Mouse (Mus musculus): ENCODE measurements around the gene Ndufa4l2.

Ndufa4l2 gene

GRCm38 (mm10) chr10:127509837-127510701 lies 4.7 kb upstream of the Ndufa4l2 start:
- DNase-seq, result peak; percentile 79

DNA sequence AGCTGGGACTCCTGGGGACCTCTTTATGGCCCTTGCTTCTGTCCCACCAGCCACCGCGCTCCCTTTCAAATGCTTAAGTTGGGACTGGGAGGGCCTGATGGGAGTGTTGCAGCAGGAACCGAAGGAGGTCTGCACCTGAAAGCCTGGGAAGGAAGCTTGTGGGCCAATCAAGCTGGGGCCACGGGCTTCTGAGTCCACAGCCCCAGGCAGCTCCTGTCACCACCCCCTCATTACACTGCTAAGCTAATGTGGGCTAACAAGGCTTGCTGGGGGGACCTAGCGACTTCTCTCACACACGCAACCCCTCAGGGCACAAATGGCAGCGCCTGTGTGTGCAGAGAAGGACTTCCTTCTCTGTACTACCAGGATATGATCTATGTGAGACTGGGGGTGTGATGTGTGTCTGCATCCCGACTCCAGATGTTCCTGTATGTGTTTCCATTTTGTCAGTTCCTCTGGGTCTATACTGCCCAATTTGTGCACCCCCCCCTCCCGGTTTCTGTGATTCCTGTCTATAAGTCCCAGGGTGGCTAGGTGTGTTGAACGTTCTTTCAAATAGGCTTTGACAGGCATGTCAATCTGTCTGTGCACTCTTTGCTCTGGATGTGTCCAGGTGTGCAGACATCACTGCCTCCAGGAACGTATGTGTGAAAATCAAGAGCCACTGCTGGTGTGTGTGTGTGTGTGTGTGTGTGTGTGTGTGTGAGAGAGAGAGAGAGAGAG lies 3.7 kb upstream of the Ndufa4l2 start:
- peak; percentile 73 for DNase-seq

GRCm38 (mm10) chr10:127511634-127512306 lies 3.0 kb upstream of the Ndufa4l2 start:
- DNase-seq, result peak; percentile 94

GRCm38 (mm10) chr10:127512307-127512666 lies 2.5 kb upstream of the Ndufa4l2 start:
- no peak for DNase-seq

DNA sequence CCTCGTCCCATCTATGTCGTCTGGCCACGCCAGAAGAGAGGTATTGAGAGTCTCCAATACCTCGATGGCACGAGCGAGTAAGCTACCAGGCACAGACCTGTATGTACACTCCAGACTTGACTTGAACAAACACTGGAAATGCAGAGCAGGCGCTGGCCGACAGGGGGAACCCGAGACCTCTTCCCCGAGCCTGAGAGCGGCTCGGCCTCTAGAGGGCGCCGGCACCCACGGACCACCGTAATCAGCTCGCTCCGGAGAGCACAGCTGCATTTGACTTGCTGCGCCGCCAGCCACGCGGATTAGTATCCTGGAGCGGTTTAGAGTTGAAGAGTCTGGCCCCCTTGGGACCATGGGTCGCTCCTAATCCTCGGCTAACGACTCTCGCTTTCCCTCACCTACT lies 2.0 kb upstream of the Ndufa4l2 start:
- peak; percentile 94 for DNase-seq

GRCm38 (mm10) chr10:127513501-127514091 lies 1.2 kb upstream of the Ndufa4l2 start:
- DNase-seq, result peak; percentile 75

DNA sequence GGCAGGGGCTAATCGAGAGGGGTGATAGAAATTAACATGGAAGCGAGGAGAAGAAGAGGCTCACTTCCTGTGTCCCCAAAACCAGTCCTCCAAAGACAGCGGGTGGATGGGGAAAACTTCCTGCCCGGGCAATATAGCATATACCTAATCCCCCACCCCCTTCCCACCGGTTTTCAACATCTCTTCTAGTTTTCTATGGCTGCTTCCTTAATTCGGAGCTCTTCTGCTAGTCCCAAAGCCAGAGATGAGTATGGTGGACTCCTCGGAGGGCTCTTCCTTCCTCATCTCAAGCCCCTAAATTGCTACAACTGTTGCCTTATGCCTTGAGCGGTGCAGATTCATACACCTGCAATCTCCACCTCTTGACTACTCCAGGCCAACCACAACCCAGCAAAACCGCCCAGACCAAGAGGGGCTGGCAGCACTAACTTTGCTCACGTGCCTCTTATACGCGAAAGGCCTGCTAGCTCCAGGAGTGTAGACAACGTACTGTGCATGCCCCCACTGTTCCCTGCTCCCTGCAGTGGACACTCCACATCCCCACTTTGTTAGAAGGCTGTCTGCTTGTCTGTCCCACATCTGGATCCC lies 562 bp upstream of the Ndufa4l2 start:
- no peak for DNase-seq

DNA sequence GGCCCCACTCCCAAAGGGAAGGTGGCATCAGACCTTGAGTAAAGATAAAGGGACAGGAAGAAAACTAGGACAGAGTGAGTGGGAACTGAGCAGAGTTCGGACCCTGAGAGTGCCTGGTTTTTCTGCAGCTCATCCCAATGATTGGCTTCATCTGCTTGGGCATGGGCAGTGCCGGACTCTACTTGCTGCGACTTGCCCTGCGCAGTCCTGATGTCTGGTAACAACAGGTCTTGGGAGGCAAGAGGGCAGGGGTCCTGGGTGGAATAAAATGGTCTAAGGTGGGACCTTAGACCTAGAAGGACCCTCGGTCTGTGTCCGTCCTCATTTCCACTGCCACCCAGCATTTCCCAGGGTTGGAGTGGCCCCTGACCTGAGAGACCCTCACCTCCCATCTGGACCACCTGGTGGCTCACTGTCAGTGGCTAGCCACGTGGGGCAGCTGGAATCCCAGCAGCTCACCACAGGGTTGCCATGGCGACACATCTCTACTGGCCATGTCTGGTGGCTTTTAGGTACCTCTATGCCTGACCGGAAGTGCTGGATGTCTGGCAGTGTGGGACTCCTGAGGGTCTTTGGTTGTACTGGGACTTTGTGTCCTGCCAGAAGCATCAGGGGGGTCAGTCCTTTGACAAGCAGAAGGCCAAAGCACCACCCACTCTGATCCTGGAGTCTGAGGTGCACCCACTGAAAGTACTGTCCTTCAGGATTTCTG lies 660 bp downstream of the Ndufa4l2 start:
- DNase-seq, result peak; percentile 53

- DNase-seq, result no peak
Observed at GRCm38 (mm10) chr10:127515983-127516459, 1.3 kb downstream of the Ndufa4l2 start.

DNA sequence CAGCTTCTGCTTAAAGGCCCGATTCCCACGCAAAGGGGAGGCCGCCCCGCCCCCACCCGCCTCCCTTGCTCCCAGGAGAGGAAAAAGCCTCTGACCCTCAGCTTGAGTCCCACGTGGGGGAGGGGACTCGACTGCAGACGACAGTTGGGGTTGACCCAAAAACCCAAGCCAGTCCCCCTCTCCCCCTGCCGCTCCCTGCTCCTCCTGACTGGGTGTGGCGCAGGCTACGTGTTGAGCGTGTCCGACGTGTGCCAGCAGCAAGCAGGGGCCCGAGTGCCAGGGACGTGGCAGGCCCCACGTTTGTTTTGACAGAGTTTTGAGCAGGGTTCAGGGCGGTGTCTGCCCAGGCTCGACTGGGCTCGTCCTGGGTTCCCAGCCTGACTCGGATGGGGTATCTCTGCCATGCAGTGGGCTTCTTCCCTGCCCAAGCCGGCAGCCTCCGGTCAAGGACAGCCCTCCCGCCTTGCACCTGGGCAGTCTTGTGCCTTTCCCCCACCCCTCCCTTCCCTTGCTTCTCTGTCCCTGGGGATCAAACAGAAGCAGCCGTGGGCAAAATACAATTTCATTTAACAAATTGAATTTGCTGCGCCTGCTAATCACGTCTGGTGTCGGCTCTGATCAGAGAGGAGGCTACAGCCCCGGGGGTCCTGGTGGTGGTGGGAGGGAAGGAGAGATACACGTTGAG lies 2.0 kb downstream of the Ndufa4l2 start:
- peak; percentile 44 for DNase-seq

DNA sequence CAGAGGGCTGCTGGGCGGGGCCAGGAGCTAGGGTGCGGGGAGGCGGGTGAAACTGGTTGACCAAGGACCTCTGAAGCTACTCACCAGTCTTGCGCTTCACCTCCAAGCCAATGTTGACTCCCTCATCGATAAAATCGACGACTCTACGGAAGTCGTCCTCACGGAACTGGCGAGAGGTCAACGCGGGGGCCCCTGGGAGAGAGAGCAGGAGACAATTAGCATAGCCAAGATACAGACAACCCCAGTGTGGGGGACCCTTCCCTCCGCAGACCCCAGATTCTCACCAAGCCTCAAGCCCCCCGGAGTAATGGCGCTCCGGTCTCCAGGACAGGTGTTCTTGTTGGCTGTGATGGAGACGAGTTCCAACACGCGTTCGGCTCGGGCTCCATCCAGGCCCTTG lies 3.2 kb downstream of the Ndufa4l2 start:
- no peak for DNase-seq

DNA sequence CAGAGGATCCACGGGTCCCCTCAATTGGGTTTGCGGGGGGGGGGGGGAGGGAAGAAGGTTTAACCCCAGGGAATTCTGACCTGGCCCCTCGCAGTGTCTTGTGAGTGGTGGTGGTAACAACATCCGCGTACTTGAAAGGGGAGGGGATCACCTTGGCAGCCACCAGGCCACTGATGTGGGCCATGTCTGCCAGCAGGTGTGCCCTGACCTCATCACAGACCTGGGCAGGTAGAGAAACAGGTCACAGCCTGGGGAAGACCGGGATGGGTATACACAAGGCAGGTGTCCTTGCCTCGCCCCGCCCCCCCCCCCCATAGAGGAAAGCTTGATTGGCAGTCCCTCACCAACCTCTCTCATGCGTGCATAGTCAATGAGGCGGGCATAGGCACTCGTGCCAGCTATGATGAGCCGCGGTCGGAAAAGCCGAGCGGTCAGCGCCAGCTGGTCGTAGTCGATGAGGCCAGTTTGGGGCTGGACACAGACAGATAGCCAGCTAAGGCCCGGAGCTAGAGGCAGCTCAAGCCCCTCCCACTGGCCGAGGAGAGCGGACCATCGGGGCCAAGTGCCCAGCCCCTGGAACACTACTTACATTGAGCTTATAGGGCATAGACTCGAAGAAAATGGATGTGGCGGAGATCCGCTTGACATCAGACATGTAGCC lies 4.4 kb downstream of the Ndufa4l2 start:
- no peak for DNase-seq

GRCm38 (mm10) chr10:127519903-127520713 lies 5.3 kb downstream of the Ndufa4l2 start:
- DNase-seq, result peak; percentile 55

- no peak for DNase-seq
Observed at GRCm38 (mm10) chr10:127520714-127521357, 6.1 kb downstream of the Ndufa4l2 start.

- DNase-seq, result no peak
Observed at GRCm38 (mm10) chr10:127521611-127522080, 6.9 kb downstream of the Ndufa4l2 start.

DNA sequence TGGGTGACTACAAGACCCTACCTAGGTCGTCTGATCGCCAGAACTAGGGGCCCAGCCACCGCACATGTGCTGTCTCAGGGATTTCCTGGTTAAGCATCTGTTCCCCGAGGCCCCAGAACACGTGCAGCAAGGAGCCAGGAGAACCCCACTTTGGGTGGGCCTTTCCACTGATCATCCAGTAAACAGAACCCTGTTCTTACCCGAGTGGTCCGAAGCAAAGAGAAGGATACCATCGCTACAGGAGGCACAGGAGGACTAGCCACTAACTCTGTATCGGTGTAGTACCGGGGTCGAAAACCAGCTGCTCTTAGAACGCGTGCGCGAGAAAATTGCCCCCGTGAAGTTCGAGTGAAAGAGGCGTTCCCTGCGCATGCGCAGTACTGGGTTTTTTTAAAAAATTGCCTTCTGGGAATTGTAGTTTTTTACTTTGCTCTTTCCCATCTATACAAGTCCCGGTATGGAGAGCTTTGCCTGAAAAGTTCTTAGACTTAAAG lies 7.4 kb downstream of the Ndufa4l2 start, which contains the start of gene Shmt2:
Gene Shmt2, minus strand, starts transcription at position 357 of the 494 bp plus-strand sequence.
- DNase-seq, result peak; percentile 88

GRCm38 (mm10) chr10:127524646-127525255 lies 10.0 kb downstream of the Ndufa4l2 start:
- DNase-seq, result no peak

- no peak for DNase-seq
Observed at GRCm38 (mm10) chr10:127526048-127526447, 11.3 kb downstream of the Ndufa4l2 start.
